Mouse (Mus musculus) kidney, adult 2 months (tissue): Measurements from ENCODE around the gene Ptprg.

Experiments used
- CTCF ChIP-seq: fragments of 200-500 bp; conservative IDR thresholded peaks from 2 replicates; pipeline ENCODE4 v1.5.1; 2011; ENCODE audit warnings: low read depth, mild to moderate bottlenecking, control low read depth, low read length, moderate library complexity, mixed read lengths; ENCODE audit not compliant: insufficient read depth, insufficient read length
- POLR2A ChIP-seq: fragments of 200-500 bp; IDR thresholded peaks from one replicate; pipeline ENCODE4 v1.6.1; 2011; ENCODE audit warnings: low read depth, low read length, control low read depth

DNA sequence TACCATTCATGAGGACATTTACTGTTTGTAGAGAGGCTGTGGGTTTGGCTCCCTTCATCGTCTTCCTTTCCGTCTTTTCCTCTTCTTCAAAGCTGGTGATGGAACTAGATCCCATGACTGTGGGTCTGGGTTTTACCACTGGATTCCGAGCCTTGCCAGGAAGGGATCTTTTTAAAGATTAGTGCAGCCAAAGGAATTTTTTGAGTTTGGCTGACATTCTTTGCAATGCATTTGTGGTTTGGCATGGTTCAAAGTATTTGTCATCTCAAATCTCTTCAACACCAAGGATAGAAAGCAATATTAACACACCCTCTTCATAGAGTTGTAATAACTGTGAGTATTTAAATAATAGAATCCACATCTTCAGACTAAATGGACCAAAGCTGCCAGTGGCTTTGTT, 59.8 kb downstream of the Ptprg start:
- no peak for TF ChIP-seq CTCF
- TF ChIP-seq POLR2A: no peak
